Mouse (Mus musculus) ES-Bruce4 (cell line): ENCODE measurements at regions not wholly inside any gene's neighbourhood (a gene's known extent, or its start where the extent isn't known, plus 50 kb on each side); places are given as distances from the start of the nearest gene placed in this dataset.

Experiments used
- H3K27ac ChIP-seq: 2 replicates; pipeline ENCODE4 v1.5.1; 2012; ENCODE audit warnings: low read length, inconsistent platforms; ENCODE audit not compliant: insufficient read depth
- H3K27me3 ChIP-seq: 2 replicates; pipeline ENCODE4 v1.6.1; 2012; ENCODE audit warnings: mild to moderate bottlenecking, low read length, inconsistent platforms; ENCODE audit not compliant: control insufficient read depth, poor library complexity, insufficient read depth, severe bottlenecking
- H3K36me3 ChIP-seq: 2 replicates; pipeline ENCODE4 v1.6.1; 2012; ENCODE audit warnings: inconsistent platforms, mild to moderate bottlenecking, low read length, moderate library complexity; ENCODE audit not compliant: control insufficient read depth, poor library complexity, insufficient read depth, severe bottlenecking
- H3K4me1 ChIP-seq: one replicate; pipeline ENCODE4 v1.8.1; 2011; ENCODE audit warnings: low read length; ENCODE audit not compliant: control insufficient read depth, insufficient read depth
- H3K4me3 ChIP-seq: 2 replicates; pipeline ENCODE4 v1.5.1; 2011; ENCODE audit warnings: low read depth, mild to moderate bottlenecking, low read length
- H3K9ac ChIP-seq: 2 replicates; pipeline ENCODE4 v1.6.1; 2012; ENCODE audit warnings: low read depth, mild to moderate bottlenecking, inconsistent platforms; ENCODE audit not compliant: poor library complexity, severe bottlenecking
- H3K9me3 ChIP-seq: replicated peaks from 2 replicates; pipeline ENCODE4 v1.6.1; 2012; ENCODE audit warnings: mild to moderate bottlenecking, low read length, inconsistent platforms; ENCODE audit not compliant: control insufficient read depth, poor library complexity, insufficient read depth, severe bottlenecking
- CTCF ChIP-seq: IDR thresholded peaks from one replicate; pipeline ENCODE4 v1.8.1; 2011; ENCODE audit warnings: low read depth, low read length
- EP300 ChIP-seq: IDR thresholded peaks from 2 replicates; pipeline ENCODE4 v1.6.1; 2011; ENCODE audit warnings: low read depth, low read length; ENCODE audit not compliant: insufficient read depth
- POLR2A ChIP-seq: IDR thresholded peaks from one replicate; pipeline ENCODE4 v1.8.1; 2011; ENCODE audit warnings: low read length; ENCODE audit not compliant: insufficient read depth

GRCm38 (mm10) chr9:91130111-91130720 is 232.0 kb upstream of the Zic4 start:
- Histone ChIP-seq H3K4me3 (no peak overlapping the region), H3K27ac (no peak overlapping the region), H3K36me3 (no peaks in the 10 kb centered on the region), H3K4me1 (no peaks in the 10 kb centered on the region), H3K9me3 (no peaks in the 10 kb centered on the region), H3K27me3 (no peaks in the 10 kb centered on the region), H3K9ac (no peak overlapping the region)
- TF ChIP-seq CTCF, result no peak
- no peak for TF ChIP-seq EP300
- no peak for TF ChIP-seq POLR2A

- Histone ChIP-seq H3K9me3 (no peaks in the 10 kb centered on the region), H3K36me3 (no peaks in the 10 kb centered on the region), H3K27ac (no peak overlapping the region), H3K27me3 (no peaks in the 10 kb centered on the region), H3K4me3 (no peak overlapping the region), H3K9ac (no peak overlapping the region), H3K4me1 (no peaks in the 10 kb centered on the region)
- TF ChIP-seq POLR2A (no peak), EP300 (no peak), CTCF (no peak)
These were observed 230.6 kb upstream of the Zic4 start for GRCm38 (mm10) chr9:91131415-91132255.

GRCm38 (mm10) chr9:91132531-91132930 is 229.7 kb upstream of the Zic4 start:
- no peaks in the 10 kb centered on the region for H3K4me1 ChIP-seq
- no peak overlapping the region for H3K9ac ChIP-seq
- no peaks in the 10 kb centered on the region for H3K27me3 ChIP-seq
- TF ChIP-seq POLR2A (no peak), CTCF (no peak), EP300 (no peak)
- no peaks in the 10 kb centered on the region for H3K36me3 ChIP-seq
- H3K4me3 ChIP-seq, result no peak overlapping the region
- H3K9me3 ChIP-seq, result no peaks in the 10 kb centered on the region
- H3K27ac ChIP-seq, result no peak overlapping the region

- H3K4me3 ChIP-seq, result no peak overlapping the region
- no peaks in the 10 kb centered on the region for H3K36me3 ChIP-seq
- H3K27me3 ChIP-seq, result no peaks in the 10 kb centered on the region
- TF ChIP-seq EP300 (no peak), POLR2A (no peak), CTCF (no peak)
- no peak overlapping the region for H3K9ac ChIP-seq
- H3K4me1 ChIP-seq, result no peaks in the 10 kb centered on the region
- H3K27ac ChIP-seq, result no peak overlapping the region
- no peaks in the 10 kb centered on the region for H3K9me3 ChIP-seq
These were observed 228.8 kb upstream of the Zic4 start for GRCm38 (mm10) chr9:91133256-91133920.

GRCm38 (mm10) chr9:91134325-91134724 is 227.9 kb upstream of the Zic4 start:
- Histone ChIP-seq H3K36me3 (no peaks in the 10 kb centered on the region), H3K9ac (no peak overlapping the region), H3K27me3 (no peaks in the 10 kb centered on the region), H3K4me3 (no peak overlapping the region), H3K27ac (no peak overlapping the region), H3K9me3 (no peaks in the 10 kb centered on the region), H3K4me1 (no peaks in the 10 kb centered on the region)
- TF ChIP-seq CTCF (no peak), EP300 (no peak), POLR2A (no peak)
